Mouse (Mus musculus) adrenal gland (tissue): ENCODE results near the gene Zfp607b.

Experiments
- intact Hi-C: fragments of 180-260 bp; cut with DNase I; formaldehyde crosslinking; loops from one replicate; pipeline ENCODE4 v1.15.1; 2025
- long read RNA-seq, 2 experiments: library from polyadenylated mRNA; unstranded; transcript quantifications; one replicate each; pipeline ENCODE4 v2.0.0; 2020; ENCODE audit warnings: borderline replicate concordance in 1 of 2; ENCODE audit not compliant: insufficient replicate concordance in 1 of 2

Gene Zfp607b
- long read RNA-seq, experiment 1: 0 reads
- long read RNA-seq, experiment 2, full-length matches to known transcripts: 1 of 3 reads
- long read RNA-seq, experiment 2, partial matches to known transcripts: 0 of 3 reads
- long read RNA-seq, experiment 2, other reads (novel, unspliced or antisense): 2 of 3 reads

DNA sequence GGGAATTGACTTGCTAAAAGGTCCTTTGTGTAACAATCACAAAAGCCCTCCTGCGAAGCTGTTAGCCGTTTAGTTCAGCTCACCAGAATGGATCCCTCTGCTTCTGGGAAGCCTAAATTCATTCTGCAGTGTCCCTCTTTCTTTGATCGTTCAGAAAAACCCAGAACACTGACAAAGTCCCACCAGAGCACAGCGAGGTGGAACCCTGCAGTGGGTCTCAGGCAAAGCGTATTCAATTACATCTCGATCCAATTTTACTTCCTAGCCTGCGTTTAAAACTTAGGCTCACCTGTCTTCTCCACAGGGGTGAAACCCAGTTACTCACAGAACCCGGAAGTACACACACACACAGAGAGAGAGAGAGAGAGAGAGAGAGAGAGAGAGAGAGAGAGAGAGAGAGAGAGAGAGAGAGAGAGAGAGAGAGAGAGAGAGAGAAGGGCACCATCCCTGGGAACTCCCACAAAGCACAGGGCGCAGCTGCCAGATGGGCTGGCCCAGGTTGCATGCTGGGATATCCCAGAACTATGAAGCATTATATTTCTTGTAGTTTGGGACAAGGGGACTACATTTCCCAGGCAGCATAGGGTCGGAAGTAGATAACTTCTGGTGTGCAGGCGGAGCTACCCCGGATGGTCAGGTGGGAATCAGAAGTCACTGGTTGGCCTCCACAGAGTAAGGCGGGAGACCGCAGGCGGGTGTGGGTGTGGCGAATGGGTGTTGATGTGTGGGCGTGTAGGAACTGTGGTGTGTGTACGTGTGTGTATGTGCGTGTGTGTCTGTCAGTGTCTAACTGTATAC lies at the start of gene Zfp607b:
TSS of gene Zfp607b (plus strand) at position 526 of the 798 bp plus-strand sequence.
- intact Hi-C loops: loop anchor here (5.0 to 10.0 kb wide), 2 partner anchors 38 to 114 kb away; no protein-coding TSS in a partner anchor

DNA sequence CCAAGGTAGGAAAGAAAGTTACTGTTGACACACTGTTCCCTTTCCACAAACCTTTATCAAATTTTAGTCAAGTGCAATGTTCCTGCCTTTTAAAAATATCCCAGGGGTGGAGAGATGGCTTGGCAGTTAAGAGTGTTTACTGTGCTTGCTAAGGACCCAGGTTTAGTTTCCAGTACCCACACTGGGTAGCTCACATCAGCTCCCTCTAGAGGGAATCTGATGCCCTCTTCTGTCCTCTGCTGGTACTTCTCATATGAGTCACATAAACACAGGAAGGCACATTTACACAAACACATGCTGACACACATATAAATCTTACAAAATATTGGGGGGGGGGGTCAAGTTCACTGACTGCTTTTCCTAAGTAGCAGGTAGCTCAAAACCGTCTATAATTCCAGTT lies 44.7 kb upstream of the Zfp607b start:
- intact Hi-C loops: no loop called here

DNA sequence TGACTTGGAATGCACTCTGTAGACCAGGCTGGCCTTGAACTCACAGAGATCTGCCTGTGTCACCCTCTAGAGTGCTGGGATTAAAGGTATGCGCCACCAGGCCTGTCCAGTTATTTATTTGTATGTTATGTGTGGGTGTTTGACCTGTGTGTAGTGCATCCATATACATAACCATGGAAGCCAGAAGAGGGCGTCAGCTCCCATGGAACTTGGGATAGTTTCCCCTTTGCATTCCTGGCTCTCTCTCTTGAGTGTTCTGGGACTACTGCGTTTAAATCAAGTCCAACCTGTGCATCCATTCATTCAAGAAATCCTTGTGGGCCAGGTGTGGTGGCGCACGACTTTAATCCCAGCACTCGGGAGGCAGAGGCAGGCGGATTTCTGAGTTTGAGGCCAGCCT lies 42.6 kb upstream of the Zfp607b start:
- intact Hi-C loops: no loop called here

DNA sequence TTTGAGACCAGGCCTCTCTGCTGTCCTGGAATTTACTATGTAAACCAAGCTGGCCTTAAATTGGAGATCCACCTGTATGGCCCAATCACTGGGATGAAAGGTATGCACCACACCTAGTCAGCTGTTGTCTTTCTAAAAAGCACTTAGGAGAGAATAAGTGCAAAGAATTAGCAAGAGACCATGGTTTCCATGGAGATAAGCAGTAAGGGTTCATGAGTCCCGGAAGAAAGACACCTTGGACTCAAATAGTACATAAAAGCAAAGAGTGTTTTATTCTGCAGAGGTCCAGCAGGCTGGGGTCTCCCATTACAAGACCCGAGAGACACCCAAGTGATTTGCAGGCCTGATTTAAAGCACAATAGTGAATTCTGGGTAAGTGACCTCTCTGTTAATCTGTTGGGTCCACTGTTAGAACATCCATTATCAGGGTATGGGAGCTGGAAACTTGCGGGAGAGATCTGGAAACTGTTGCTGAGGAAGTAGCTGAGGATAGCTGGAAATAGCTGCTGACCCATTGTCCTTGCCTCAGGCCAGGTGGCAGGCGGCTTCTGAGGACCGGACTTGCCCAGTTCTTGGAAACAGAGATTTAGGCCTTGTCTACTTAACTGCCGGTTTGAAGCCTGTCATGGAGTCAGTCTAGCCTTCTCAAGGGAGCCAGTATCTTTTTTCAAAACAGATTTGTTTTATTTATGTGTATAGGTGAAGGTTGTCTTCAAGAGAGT lies 41.7 kb upstream of the Zfp607b start:
- intact Hi-C loops: no loop called here

DNA sequence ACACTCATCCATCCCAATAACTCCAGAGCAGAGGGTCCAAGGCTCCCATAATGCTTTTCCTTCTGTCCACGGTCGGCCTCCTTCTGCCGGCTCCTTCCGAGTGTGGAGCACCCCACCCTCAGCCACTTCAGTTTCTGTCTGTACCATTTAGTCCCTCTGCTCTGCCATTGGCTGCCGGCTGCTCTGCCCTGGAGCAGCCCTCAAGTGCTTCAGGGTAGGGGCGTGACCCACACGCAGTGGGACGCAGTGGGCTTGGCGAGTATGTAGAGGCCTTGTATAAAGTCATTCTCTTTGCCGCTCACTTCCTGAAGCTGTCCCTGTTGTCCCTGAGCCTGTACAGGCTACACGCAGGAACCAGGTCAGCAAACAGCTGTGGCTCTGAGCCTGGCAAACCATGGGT lies 39.4 kb upstream of the Zfp607b start:
- intact Hi-C loops: loop anchor here (2.0 kb wide), 2 partner anchors 35 to 77 kb away; no protein-coding TSS in a partner anchor

DNA sequence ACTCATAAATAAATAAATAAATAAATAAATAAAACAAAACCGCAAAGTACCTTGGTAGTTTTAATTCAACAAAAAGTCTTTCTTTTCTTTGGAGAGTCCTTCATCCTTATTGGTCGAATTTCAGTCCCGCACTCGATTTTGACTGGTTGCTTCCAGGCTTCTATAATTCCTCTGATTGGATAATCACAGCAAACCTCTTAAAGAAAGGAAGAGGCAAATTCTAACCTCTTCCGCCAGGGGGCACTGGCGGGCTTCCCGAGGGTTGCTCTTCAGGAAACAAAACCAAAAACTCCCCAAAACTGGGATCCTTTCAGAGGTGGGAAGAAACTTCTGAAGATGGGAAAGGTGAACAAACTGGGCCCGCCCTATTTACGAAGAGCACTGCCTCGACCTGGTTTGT lies 38.2 kb upstream of the Zfp607b start:
- intact Hi-C loops: loop anchor here (2.0 kb wide), 2 partner anchors 34 to 76 kb away; no protein-coding TSS in a partner anchor

DNA sequence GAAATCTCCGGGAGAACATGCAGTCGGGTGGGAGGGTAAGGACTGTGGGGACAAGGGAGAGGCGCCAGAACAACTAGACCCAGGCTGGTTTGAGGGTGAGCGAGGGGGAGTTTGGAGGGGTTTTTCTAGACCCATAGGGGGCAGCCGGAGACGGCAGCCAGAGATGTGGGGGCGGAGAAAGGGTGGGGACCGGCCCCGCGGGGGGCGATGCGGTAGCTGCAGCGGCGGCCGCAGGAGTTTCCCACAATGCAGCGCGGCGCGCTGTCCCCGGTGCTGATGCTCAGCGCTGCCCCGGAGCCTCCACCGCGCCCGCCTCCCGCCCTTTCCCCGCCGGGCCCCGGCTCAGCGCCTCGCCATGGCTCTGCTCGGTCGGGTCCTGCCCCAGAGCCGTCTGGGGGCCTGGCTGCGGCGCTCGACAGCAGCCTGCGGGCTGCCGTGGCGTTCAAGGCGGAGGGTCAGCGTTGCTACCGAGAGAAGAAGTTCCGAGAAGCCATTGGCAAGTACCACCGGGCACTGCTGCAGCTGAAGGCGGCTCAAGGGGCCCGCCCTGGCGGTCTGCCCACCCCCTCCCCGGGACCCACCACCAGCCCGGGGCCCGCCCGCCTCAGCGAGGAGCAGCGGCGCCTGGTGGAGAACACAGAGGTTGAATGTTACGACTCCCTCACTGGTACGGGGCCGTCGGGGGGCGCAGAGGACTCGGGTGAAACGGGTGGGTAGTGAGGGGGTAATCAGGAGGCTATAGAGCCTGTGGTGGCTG lies 35.3 kb upstream of the Zfp607b start, which contains the start of gene Ttc9b:
TSS of gene Ttc9b (plus strand) at position 235 of the 757 bp plus-strand sequence.
- intact Hi-C loops: no loop called here

DNA sequence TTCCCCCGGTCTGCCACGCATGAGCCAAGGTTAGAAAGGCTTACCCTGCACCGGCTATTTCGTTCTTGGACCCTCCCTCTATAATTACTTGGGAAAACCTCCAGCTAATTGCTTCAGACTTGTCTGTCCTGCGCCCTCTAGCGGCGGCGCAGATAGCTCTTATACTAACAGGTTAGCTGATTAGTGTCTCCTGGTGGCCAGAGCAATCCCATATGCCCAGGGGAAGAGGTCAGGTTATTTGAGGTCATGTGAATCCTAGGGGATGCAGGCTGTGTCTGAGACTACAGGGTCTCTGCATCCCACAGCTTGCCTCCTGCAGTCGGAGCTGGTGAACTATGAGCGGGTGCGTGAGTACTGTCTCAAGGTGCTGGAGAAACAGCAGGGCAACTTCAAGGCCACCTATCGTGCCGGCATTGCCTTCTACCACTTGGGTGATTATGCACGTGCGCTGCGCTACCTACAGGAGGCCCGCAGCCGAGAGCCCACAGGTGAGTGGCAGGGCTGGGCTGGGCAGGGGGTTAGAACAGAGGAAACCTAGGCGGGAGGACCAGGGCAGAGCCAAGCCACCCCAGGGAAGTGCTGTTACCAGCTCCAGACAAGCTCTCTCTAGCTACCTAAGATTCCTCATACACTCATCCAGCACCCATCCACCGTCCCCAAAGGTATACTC lies 34.4 kb upstream of the Zfp607b start:
- intact Hi-C loops: no loop called here

DNA sequence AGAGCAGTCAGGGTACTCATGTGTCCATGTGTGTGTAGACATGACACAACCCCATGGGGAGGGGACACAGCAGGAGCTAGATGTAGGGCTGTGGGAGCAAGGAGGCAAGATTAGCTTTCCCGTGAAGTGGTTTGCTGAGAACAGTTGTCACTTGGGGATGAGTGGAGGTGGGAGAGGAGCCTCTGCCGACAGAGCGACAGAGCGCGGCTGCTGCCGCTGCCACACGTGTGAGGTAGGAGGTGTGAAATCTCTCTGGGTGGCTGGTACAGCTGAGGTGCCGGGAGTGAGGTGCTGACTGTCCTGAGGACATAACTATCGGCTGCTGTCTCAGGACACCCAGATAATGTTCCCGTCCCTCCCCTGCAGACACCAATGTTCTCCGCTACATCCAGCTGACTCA lies 33.6 kb upstream of the Zfp607b start:
- intact Hi-C loops: no loop called here

DNA sequence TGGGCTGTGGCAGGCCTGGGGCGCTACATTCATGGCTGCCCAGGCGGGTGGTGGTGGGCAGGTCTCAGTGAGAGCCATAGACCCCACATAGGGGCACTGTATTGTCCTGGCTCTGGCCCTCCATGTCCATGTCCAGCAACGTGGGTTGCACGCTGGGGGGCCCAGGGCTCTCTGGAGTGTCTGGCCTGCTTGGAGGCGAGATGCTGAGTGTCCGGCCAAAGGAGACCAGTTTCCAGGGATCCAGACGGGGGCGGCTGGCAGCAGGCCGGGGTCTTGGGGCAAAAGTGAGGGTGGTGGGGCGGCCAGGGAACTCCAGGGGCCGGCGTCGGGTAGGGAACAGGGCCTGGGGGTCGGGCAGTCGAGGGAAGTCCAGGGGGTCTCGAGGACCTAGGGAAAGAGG lies 32.5 kb upstream of the Zfp607b start:
- intact Hi-C loops: no loop called here

DNA sequence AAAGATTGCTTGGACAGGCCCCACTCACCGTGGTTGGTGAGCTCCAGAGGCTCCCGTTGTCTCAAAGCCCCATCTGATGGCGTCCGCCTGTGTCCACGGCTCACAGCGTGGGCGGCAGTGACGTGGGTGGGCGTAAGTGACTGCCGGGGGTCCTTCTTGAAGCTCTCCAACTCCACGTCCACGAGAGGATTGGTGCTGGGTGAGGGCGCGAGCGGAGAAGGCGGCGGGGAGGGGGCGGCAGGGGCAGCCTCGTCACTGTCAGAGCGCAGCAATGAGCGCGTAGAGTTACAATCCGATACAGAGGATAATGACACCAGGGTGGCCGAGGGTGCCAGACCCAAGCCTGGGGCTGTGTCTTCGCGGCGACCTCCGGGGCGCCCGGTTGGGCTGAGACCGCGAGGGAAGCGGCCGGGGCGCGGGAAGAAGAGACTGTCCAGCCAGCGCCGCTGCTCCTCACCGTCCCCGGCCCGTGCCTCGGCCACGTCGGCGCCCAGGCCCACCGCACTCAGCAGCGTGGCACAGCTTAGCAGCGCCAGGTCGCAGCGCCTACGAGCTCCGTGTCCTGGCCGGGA lies 31.2 kb upstream of the Zfp607b start:
- intact Hi-C loops: no loop called here

DNA sequence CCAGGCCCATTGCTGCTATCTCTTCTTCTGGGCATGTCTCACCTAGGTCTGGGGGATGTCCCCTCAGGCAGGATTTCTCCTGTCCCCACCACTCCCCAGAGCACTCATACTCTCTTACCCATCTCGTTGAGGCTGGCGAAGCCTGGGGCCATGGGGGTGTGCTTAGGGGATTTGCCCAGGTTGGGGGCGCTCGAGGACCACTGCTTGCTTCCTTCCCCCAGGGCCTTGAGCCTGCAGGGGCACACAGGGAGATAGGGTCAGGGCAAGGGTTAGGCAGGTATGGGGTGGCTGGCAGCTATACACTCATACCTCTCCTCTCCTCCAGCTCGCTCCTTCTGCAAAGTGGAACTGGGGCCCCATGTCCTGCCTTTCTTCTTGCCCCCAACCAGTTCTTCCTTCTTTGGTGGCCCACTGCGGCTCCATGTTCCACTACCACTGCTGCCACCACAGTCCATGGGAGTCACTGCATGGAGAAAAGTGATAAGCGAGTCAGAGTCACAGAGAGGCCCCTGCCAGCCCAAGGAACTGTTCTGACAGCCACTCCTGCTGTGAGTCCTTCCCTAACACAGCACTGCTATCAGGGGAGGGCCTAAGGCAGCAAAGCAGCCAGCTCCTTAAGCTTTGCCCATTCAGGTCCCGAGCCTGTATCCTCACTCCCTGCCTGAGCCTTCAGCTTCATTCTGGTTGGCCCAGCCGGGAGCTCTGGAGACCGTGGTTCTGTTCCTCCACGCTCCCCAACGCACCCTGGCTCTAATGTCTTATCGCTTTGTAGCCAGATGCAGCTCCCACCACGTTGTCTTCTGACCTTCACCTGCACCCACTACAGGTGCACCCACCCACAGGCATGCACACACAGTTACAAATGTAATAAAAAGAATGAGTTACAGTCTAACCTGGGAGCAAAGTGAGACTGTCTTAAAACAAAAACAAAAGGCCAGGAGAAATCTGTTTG lies 30.2 kb upstream of the Zfp607b start:
- intact Hi-C loops: no loop called here

DNA sequence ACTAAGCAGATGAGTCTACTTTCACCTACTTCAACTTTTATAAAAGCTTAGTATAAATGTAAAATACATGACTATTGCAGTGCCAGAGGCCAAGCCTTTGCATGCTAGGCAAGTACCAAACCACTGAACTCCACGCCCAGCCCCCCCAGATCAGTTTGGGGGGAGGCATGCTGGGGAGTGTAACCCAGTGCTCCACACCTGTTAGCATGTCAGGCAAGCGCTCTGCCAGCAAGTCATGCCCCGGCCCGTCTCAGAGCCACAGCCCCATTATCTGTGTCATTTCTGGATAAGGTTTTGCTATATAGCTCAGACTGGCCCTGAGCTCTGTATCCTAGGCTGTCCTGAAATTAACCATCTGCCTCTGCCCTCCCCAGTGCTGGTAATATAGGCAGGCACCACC lies 27.1 kb upstream of the Zfp607b start:
- intact Hi-C loops: no loop called here

DNA sequence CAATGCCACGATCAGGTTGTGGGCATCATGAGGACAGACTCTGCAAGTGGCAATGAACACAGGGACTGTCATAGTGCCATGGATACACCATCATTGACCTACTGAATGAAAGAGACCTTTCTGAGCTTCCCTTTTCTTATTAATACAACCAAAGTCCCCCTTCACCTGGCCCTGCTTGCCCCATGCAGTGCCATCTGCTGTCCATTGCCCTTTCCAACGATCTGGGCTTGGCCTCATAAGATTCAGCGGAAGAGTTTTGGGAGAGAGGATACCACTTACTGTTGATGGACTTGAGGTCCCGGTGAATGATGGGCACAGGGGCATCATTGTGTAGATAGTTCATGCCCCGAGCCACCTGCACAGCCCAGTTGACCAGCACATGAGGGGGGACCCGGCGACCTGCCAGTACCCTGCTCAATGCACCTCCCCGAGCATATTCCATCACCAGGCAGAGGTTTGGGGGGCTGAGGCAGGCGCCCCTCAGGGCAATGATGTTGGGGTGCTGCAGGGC lies 16.0 kb upstream of the Zfp607b start:
- intact Hi-C loops: loop anchor here (10.0 kb wide), 1 partner anchor 338 kb away; the partner anchor contains the start of gene Ltbp4

DNA sequence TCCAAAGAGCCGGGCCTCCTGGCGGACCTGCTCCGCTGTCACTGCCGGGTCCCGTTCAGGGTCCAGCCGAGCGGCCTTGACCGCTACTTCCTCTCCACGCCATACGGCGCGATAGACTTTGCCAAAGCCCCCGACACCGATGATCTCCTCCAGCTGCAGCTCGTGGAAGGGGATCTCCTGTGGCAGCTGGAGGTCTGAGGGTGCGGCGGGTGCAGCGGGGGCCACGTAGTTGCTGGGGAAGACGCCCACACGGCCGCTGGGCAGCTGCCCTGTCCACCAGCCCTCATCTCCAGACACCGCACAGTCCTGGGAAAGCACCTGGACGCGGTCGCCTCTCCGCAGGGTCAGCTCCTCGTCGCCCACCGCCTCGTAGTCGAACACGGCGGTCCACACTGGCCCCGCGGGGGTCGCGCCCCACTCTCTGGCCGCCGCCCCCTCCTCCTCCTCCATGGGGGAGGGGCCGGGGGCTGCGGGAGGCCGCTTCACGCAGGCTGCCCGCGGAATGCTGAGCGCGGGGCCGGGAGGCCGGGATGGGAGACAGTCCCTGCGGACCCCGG lies 15.5 kb upstream of the Zfp607b start:
- intact Hi-C loops: loop anchor here (10.0 kb wide), 1 partner anchor 339 kb away; the partner anchor contains the start of gene Ltbp4

DNA sequence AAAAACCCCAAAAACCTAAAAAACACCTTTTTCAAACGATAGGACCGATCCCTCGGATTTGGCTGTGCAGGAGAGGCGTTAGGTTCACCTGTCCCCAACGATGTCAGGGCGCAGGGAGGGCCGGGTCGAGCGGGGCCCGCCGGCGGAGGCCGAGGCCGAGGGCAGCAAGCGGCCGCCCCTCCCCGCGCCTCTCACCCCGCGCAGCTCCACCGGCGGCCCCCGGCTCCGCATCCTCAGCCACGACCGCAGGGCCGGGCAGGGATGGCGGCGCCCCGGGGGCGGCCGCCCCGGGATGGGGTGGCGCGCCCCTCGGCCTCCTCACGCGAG lies 15.0 kb upstream of the Zfp607b start:
- intact Hi-C loops: loop anchor here (10.0 kb wide), 1 partner anchor 339 kb away; the partner anchor contains the start of gene Ltbp4

DNA sequence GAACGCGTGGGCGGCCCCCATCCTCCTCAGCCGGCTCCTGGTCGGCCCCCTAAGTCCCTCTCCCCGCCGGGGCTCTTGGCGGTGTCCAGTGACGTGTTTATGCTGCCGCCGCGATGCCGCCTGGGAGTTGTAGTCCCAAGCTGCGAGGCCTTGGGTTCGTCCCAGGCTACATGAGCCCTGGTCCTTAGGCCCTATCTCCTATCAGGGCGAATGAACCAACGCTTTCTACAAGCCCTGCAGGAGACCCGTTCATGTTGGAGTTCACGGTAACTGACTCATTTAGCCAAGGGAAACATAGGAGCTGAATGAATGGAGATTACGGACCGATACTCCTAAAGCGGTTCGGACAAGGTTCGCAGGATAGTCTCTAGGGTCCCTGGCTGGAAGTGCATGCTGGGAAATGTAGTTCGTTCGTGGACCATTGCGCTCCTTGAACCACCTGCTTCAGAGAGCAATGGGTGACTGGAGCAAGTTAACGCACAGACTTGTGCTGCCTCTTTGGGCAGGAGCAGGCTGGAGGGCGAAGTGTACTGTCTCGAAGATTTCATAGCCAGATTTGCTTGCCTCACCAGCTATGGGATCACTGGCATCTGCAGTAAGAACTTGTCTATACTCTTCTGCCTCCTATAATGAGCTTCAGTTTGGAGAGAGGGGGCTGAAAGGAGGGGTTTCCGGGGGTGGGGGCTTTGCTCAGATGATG lies 14.5 kb upstream of the Zfp607b start, which contains the start of gene Map3k10:
TSS of gene Map3k10 (minus strand) at position 77 of the 700 bp plus-strand sequence.
- intact Hi-C loops: loop anchor here (10.0 kb wide), 1 partner anchor 340 kb away; the partner anchor contains the start of gene Ltbp4

DNA sequence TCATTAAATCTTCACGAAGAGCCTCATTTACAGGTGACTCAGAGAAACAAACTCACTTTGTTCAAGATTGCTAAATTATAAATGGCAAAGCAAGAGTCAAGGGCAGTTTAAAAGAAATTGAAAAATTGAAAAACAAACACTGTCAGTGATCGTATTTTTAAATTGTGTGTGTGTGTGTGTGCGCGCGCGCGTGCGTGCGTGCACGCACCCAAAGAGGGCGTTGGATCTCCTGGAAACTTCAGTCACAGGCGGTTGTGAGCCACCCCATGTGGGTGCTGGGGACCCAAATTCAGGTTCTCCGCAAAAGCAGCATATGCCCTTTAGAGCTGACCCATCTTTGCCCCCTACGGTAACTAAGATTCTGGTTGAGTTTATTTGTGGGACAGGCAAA lies 13.9 kb upstream of the Zfp607b start:
- intact Hi-C loops: loop anchor here (10.0 kb wide), 1 partner anchor 340 kb away; the partner anchor contains the start of gene Ltbp4
